ENCODE assay signal across 15 mouse cellular contexts in the genomic region with DNA sequence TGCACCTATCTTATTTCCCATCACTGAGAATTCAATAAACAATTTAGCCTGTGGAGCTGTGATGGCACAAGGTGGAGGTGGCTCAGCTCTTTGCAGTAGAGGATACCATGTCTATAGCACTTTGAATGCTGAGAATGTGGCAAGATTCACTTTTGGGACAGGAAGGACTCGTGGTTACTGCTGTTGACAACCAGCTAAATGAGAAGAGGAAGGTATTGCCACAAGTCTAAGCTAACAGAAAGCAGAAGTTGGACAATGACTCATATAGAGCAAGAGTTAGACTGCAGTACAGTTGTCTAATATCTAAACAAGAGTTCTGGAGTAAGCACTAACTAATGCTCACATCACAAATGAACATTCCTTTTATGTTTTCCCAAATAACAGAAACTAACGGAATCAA.
A peak's percentile ranks its signal among the peaks of the same experiment; 100 is the strongest.
DNase-seq lines count a peak whose midpoint lies in the region; ATAC-seq and TF ChIP-seq lines count a peak whose summit lies in the region.
"Had no signal": no experiment of that assay in that cellular context is flagged by ENCODE, and none has a peak within 500 bp of the region (broad histone marks: within the 10 kb centered on the region; RNA-seq: fewer than 3 reads in every experiment).

No protein-coding gene starts in this region.

- TF ChIP-seq CTCF in lung, postnatal 0 days (IDR thresholded peaks at IDR 0.05): no peak
- TF ChIP-seq CTCF in G1E (IDR thresholded peaks at IDR 0.05; ENCODE audit: low read depth, low read length): no peak

- no peaks in the 10 kb centered on the region for H3K27me3 ChIP-seq in lung, postnatal 0 days (replicated peaks; ENCODE audit: insufficient read depth, low read length)
- peaks cover 14% of the 10 kb centered on the region for H3K27me3 ChIP-seq in G1E (ENCODE audit: insufficient read depth, low read length)
- H3K27me3 ChIP-seq: embryonic facial prominence, embryonic 12.5 days; limb, embryonic 12.5 days had no signal

- H3K27ac ChIP-seq in lung, postnatal 0 days (ENCODE audit: low read length): no peak overlapping the region
- H3K27ac ChIP-seq: embryonic facial prominence, embryonic 12.5 days; heart, adult 2 months; limb, embryonic 12.5 days had no signal

- H3K4me3 ChIP-seq in lung, postnatal 0 days (ENCODE audit: low read depth, low read length): no peak overlapping the region
- no peak overlapping the region for H3K4me3 ChIP-seq in G1E (ENCODE audit: low read depth, low read length)
- H3K4me3 ChIP-seq: embryonic facial prominence, embryonic 12.5 days; heart, adult 2 months; hindbrain, embryonic 10.5 days; limb, embryonic 12.5 days had no signal

- no peaks in the 10 kb centered on the region for H3K9me3 ChIP-seq in lung, postnatal 0 days (ENCODE audit: low read length)
- H3K9me3 ChIP-seq in G1E (replicated peaks): no peaks in the 10 kb centered on the region
- H3K9me3 ChIP-seq: embryonic facial prominence, embryonic 12.5 days; hindbrain, embryonic 10.5 days; limb, embryonic 12.5 days had no signal

- peak; percentile 68 for DNase-seq in lung, postnatal 0 days (ENCODE audit: low spot score)
- DNase-seq in lung, postnatal 10 days: no peak
- no peak for DNase-seq in G1E (ENCODE audit: low spot score)
- DNase-seq in natural killer cell, adult 2 months (ENCODE audit: low spot score in 2 of 2): peak; percentile 78
- DNase-seq in frontal cortex, adult 2 months (ENCODE audit: extremely low spot score in 1 of 2, low spot score in 1 of 2): no peak
- DNase-seq in kidney, adult 18-20 months: no peak
- no peak for DNase-seq in cerebellum, adult 8-10 months
- DNase-seq: adrenal gland, postnatal 36 days; cerebellum, adult 2 months; heart, adult 2 months; right cerebral cortex, postnatal 14 days had no signal

- ATAC-seq in lung, postnatal 0 days: peak; percentile 38; the same call in 1 of the 2 replicates
- ATAC-seq in G1E (ENCODE audit: extremely low read depth, insufficient number of reproducible peaks, low FRiP score, poor library complexity, severe bottlenecking): peak; percentile 72
- ATAC-seq in hematopoietic stem cell, adult 5-6 weeks (replicated peaks in 1 of 2; ENCODE audit: insufficient read depth in 1 of 2, low FRiP score in 2 of 2, low TSS enrichment in 1 of 2, low read depth in 1 of 2, poor library complexity in 2 of 2, severe bottlenecking in 2 of 2): peak; percentile 83 to 85

- no peak overlapping the region for H3K4me2 ChIP-seq in lung, postnatal 0 days (replicated peaks; ENCODE audit: low read depth, low read length)
- H3K4me2 ChIP-seq: embryonic facial prominence, embryonic 12.5 days; limb, embryonic 12.5 days had no signal

- 63% methylated on average over 2 of the region's 2 CpGs for WGBS in lung, postnatal 0 days

- no peak overlapping the region for H3K9ac ChIP-seq in lung, postnatal 0 days (replicated peaks; ENCODE audit: low read depth)
- H3K9ac ChIP-seq: embryonic facial prominence, embryonic 12.5 days; limb, embryonic 12.5 days had no signal

- TF ChIP-seq EP300 in lung, postnatal 0 days (IDR thresholded peaks at IDR 0.05): no peak

- no peaks in the 10 kb centered on the region; the same call in 1 of the 2 replicates for H3K4me1 ChIP-seq in lung, postnatal 0 days (ENCODE audit: insufficient read depth, low read depth, low read length)
- no peaks in the 10 kb centered on the region for H3K4me1 ChIP-seq in G1E (ENCODE audit: insufficient read depth, low read depth, low read length)

- no peaks in the 10 kb centered on the region for H3K36me3 ChIP-seq in lung, postnatal 0 days (ENCODE audit: insufficient read depth, low read length)
- H3K36me3 ChIP-seq in G1E (replicated peaks): no peaks in the 10 kb centered on the region
- H3K36me3 ChIP-seq: embryonic facial prominence, embryonic 12.5 days; hindbrain, embryonic 10.5 days; limb, embryonic 12.5 days had no signal

Comparison
In these comparisons a context has a peak if more than half of its experiments do, and no peak if none do; other contexts are left out.
1. DNase-seq: peak in lung, postnatal 0 days (single experiment) and natural killer cell, adult 2 months (2 of 2); none in lung, postnatal 10 days (single experiment), G1E (single experiment), frontal cortex, adult 2 months (0 of 2), kidney, adult 18-20 months (single experiment) and cerebellum, adult 8-10 months (single experiment).
2. Peak in every context shown above with its lines, with median percentiles within 50 percentile points of each other: ATAC-seq.